Mouse (Mus musculus): ENCODE measurements around the gene Fbxw19. TPM values are rescaled to one million over a fixed set of nuclear protein-coding genes. Genes with fewer than 3 reads are reported as not detected.
"Not testable (repeated sequence)": the region's sequence is repeated elsewhere in the genome, so short reads cannot be mapped to it uniquely, and the experiment has no call there.

Gene Fbxw19
- not detected in 2 replicates for polyA plus RNA-seq (2015; fragmentation: Nextera tagmentation; extraction: Ambion mirVana)

- not testable (repeated sequence) for H3K27me3 ChIP-seq; H3K9me3 ChIP-seq; ATAC-seq (ENCODE audit: low FRiP score, low read depth); H3K4me2 ChIP-seq (replicated peaks); H3K27ac ChIP-seq; H3K9ac ChIP-seq; H3K4me1 ChIP-seq; H3K36me3 ChIP-seq; H3K4me3 ChIP-seq
- WGBS = 72% methylated on average over 1 of the region's 1 CpGs
These were observed at the start of gene Fbxw19 for GRCm38 (mm10) chr9:109495775-109496174. Gene Fbxw19 (minus strand): TSS chr9:109495875.

GRCm38 (mm10) chr9:109523385-109524064 lies 27.9 kb upstream of the Fbxw19 start:
- Histone ChIP-seq H3K9me3 (no peaks in the 10 kb centered on the region), H3K36me3 (no peaks in the 10 kb centered on the region), H3K4me1 (no peaks in the 10 kb centered on the region), H3K4me2 (replicated peaks) (no peak overlapping the region), H3K4me3 (no peak overlapping the region), H3K9ac (no peak overlapping the region), H3K27ac (no peak overlapping the region), H3K27me3 (no peaks in the 10 kb centered on the region)
- no peak for ATAC-seq (ENCODE audit: low FRiP score, low read depth)
- WGBS = 83% methylated on average over 5 of the region's 5 CpGs

- H3K4me3 ChIP-seq = no peak within 1 kb of the TSS
- ATAC-seq (ENCODE audit: low FRiP score, low read depth) = no peak
- H3K4me1 ChIP-seq = no peaks in the 10 kb centered on the region
These were observed 46.6 kb downstream of the Fbxw19 start, which contains the start of gene Fbxw16 for GRCm38 (mm10) chr9:109449040-109449439. Gene Fbxw16 (minus strand): TSS chr9:109449140.

GRCm38 (mm10) chr9:109432956-109433355 lies 62.7 kb downstream of the Fbxw19 start:
- no peaks in the 10 kb centered on the region for H3K27me3 ChIP-seq
- H3K36me3 ChIP-seq = no peaks in the 10 kb centered on the region
- 73% methylated on average over 1 of the region's 1 CpGs for WGBS
- no peak overlapping the region for H3K4me2 ChIP-seq (replicated peaks)
- ATAC-seq (ENCODE audit: low FRiP score, low read depth) = no peak
- H3K9me3 ChIP-seq = no peaks in the 10 kb centered on the region
- H3K4me1 ChIP-seq = no peaks in the 10 kb centered on the region
- no peak overlapping the region for H3K9ac ChIP-seq
- no peak overlapping the region for H3K4me3 ChIP-seq
- no peak overlapping the region for H3K27ac ChIP-seq

More at GRCm38 (mm10) chr9:109449040-109449439, 46.6 kb downstream of the Fbxw19 start, which contains the start of gene Fbxw16:
- no peaks in the 10 kb centered on the region for H3K27me3 ChIP-seq
- H3K9me3 ChIP-seq = no peaks in the 10 kb centered on the region
- H3K36me3 ChIP-seq = no peaks in the 10 kb centered on the region
- no peak within 1 kb of the TSS for H3K4me2 ChIP-seq (replicated peaks)
- H3K9ac ChIP-seq = no peak within 1 kb of the TSS
- H3K27ac ChIP-seq = no peak within 1 kb of the TSS

Other genes starting within 250 kb of the Fbxw19 start
- not detected in 2 replicates for gene Fbxw14, start 208.2 kb downstream of the Fbxw19 start, polyA plus RNA-seq (2015; fragmentation: Nextera tagmentation; extraction: Ambion mirVana)
- gene Fbxw28, start 156.2 kb downstream of the Fbxw19 start, polyA plus RNA-seq (2015; fragmentation: Nextera tagmentation; extraction: Ambion mirVana) = not detected in 2 replicates
- not detected in 2 replicates for gene Fbxw22, start 91.6 kb downstream of the Fbxw19 start, polyA plus RNA-seq (2015; fragmentation: Nextera tagmentation; extraction: Ambion mirVana)
- not detected in 2 replicates for gene Fbxw16, start 46.7 kb downstream of the Fbxw19 start, polyA plus RNA-seq (2015; fragmentation: Nextera tagmentation; extraction: Ambion mirVana)
- not detected in 2 replicates for gene Fbxw15, start 72.4 kb upstream of the Fbxw19 start, polyA plus RNA-seq (2015; fragmentation: Nextera tagmentation; extraction: Ambion mirVana)
- gene Fbxw24, start 130.2 kb upstream of the Fbxw19 start, polyA plus RNA-seq (2015; fragmentation: Nextera tagmentation; extraction: Ambion mirVana) = not detected in 2 replicates
- not detected in 2 replicates for gene Fbxw25, start 168.8 kb upstream of the Fbxw19 start, polyA plus RNA-seq (2015; fragmentation: Nextera tagmentation; extraction: Ambion mirVana)
- gene Fbxw18, start 206.8 kb upstream of the Fbxw19 start, polyA plus RNA-seq (2015; fragmentation: Nextera tagmentation; extraction: Ambion mirVana) = not detected in 2 replicates

Data from limb, embryonic 13.5 days (tissue).